Mouse (Mus musculus) B cell, adult 2 months (primary cell): ENCODE data around the gene Gdap1l1.

Source experiments
- DNase-seq, 2 experiments: peaks; one replicate each; pipeline ENCODE4 v3.0.0; 2022

The Gdap1l1 gene

DNA sequence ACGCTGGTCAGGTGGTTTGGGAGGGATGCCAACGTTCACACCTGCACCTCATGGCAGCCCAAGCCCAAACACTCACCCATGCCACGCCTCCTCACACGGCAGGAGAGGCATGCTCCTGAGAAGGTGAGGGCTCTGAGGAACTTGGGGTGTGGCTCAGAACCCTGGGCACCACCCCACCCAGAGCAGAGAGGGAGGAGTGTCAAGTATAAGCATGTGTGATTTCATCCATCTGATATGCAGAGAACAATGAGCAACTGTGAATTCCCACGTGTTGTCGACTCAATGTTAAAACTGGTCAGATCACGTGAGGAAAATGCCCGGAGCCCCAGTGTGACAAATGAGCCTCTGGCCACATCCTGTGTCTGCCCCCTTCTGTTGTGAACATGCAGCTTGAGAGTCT, 28.5 kb downstream of the Gdap1l1 start:
- DNase-seq: no peak

DNA sequence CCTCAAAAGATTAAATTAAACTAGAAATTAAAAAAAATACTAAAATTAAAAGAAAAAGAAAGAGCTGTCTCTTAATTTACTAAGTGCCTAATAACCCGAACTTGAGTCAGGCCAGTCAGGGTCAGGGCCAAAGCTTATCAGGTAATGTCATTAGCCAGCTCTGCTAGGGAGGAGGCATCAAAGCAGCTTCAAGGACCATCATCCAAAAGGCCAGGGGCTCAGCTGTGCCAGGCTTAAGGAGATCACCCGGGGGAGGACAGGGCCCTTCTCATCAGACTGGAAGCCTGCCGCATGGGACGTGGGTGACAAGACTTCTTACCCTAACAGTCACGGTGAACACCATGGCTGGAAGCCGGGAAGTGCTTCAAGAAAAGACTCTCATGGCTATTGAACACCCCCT, 29.3 kb downstream of the Gdap1l1 start:
- no peak for DNase-seq

DNA sequence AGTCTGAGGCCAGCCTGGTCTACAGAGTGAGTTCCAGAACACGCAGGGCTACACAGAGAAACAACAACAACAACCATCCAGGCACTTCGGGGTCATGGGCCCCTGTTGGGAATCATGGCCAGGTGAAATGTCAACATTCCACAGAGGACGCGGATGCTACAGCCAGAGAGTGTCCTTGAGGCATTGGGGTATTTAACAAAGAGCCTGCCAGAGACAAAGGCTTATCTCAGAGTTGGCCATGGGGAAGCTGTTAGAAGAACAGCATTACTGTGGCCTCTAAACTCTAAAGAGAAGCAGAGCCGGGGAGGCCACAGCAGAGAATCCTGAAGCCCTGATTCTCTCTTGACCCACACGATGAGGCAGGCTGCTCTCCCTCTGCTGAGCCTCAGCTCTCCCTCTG, 30.6 kb downstream of the Gdap1l1 start:
- DNase-seq: no peak

DNA sequence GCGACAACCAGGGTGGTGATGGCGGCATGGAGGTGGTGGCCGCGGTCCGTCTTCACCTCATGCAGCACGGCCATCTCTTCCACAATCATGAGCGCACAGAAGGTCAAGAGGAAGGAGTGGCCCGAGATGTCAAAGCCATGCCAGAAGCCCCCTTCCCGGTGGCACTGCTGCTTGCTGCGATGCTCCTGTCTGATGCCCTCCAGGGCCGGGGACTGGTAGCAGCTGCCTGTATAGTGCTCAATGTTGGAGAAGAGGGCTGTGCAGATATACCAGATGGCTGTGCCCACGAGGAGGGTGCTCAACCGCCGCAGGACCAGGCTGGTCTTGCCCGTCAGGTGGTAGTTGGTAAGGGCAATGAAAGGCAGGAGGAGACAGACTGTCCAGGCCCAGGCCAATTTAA, 31.4 kb downstream of the Gdap1l1 start:
- DNase-seq: no peak

DNA sequence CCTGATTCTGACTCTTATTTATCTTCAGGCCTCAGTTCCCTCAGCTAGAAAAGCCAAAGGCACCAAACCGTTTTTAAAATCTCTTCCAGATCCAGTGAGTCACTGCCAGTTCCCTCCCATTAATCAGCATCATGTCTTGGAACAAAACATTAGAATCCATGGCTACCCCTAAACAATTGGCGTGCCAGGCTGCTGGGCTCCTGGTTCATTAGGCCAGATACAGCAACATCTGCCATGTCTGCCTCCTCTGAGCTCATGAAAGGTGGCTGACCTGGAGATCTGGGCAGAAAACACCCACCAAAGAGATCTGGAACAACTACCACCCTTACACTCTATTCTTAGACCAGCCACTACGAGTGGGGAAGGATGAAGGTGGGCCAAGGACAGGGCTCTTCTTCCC, 32.9 kb downstream of the Gdap1l1 start:
- no peak for DNase-seq

DNA sequence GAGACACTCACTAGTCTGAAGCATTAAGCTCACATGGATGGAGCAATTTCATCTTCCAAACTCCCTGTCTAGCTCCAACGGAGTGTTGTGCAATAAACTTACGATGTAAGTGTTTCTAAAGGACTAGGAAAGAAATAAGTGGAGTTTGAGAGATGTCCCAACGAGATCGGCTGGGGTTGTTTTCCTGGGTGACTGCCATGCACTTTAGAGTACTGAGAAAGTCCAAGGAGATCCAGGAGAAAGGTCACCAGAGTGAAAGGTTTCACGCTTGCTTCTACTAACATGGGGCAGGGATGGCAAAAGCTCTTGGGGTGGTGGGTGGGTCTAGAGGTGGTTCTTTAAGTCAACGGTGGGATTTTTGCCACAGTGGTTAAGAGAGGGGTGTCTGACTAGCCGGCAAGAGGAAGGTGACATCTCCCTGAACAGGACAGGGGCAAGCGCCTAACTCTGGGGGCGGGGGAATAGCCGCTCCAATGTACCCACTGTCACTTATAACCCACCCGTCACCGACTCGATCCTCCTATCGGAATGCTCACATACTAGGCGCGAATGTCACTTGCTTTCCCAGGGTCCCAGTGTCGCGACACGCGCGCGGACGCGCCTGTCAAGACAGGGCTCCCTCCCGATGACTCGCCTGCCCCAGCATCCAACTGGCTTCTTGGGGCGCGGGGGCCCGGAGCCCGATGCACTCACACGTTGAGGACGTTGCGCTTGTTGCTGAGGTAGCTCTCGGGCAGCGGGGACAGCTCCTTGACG, 33.6 kb downstream of the Gdap1l1 start:
- no peak for DNase-seq

DNA sequence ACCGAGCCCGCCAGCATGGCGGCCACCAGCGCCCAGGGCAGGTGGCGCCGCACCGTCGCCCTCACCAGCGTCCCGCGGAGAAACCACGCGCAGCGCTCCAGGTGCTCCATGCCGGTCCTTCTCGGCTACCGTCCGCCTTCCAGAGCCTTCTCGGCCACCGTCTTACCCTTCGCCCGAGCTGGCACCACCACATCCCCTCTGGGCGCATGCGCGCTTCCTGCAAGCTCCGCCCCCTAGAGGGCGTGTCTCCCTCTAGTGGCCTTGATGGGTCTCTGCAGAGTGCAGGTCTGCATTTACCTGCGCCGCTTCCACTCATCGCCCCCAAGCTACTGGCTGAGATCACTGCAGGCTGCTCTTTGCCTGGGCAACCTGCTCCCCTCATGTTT, 34.2 kb downstream of the Gdap1l1 start, which contains the start of gene Fitm2:
Gene Fitm2, minus strand, starts transcription at position 164 of the 386 bp plus-strand sequence.
- DNase-seq: peak; percentile 97 to 98

DNA sequence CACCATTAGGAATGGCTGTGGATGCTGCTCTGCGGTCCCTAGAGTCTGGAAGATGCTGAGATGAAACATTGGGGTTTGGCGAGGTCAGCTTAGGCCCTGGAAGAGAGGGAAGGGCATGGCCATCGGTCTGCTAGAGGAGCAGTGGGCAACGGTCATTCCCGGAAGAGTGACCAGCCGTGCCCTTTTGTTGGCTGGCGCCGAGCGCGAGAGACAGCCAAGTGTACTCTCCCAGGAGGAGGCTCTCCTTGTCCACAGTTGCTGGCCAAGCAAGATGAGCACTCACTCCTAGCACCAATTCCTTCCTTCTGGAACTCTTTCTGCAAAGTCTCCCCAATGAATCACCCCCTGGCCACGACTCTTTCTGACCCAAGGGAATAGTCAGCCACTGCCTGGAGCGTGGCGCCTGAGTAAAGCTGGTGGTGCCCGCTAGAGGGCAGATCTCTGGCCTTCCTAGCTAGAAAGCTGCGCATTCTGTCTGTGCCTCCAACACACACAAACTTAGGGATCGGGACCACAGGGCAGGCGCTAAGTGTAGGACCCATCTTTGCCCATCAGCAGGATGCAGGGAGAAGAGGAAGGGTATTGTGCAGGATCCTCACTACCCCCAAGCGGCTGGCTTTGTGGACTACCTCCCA, 42.0 kb downstream of the Gdap1l1 start:
- peak; percentile 20 to 25 for DNase-seq

DNA sequence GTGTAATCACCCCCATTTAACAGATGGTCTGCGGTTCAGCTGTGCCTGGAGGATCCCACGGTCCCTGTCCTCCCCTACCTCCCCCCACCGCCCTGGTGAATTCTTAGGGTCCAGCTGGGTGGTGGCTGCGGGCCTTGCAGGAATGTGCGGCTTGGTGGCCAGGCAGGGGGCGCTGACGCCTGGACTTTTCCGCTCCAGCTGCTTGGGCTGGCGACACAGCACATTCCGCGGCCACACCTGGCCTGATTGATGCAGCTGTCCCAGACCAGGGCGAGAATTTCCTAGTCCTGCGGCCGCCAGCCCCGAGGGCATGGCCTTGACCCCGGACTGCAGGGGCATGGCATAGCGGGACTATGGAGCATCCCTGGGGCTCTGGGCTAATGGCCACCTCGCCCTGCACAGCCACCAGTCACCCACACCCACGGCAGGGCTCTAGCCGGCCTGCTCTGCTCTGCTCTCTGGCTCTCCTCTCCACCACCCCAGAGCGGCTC, 43.3 kb downstream of the Gdap1l1 start:
- peak in 1 of 2 experiments; percentile 8 for DNase-seq

DNA sequence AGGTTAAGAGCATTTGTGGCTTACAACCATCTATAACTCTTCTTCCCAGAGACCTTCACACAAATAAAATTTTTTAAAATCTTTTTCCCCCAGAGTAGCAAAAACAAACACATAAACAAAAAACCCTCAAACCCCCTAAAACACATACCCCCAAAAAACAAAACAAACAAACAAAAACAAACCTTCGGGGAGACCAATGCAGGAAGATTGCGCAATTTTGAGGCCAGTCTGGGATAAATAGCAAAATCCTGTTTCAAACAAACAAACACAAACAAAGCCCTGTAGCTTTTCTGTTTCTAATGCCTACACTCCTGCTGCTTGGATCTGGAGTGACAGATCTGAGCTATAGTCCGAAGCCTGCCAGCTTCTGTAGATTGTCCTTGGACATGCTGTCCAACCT, 49.1 kb downstream of the Gdap1l1 start:
- no peak for DNase-seq

DNA sequence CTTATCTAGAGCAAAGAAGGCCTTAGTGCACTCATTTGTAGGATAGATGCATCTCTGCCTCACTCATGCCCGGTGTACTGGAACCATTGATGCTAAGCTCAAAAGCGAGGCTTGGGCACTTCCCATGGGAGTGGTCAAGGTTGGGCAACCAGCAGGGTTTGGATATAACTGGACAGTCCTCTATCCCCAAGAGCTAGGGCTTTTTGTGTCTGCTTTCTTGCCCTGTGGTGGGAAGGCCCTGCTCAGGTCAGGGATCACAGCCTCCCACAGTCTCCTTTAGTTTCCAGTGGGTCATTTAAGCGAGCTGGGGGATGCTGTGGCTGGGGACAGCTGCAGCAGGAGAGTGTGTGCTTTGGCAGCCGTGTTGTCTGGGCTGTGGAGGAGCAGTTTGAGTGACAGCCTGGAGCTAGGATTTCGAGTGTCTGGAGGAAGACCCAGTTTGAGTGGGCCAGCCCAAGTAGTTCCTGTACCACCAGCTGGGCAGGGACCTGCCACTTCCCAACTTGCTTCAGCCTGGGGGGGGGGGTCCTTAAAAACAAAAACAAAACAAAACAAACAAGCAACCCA, 51.5 kb downstream of the Gdap1l1 start:
- no peak for DNase-seq

DNA sequence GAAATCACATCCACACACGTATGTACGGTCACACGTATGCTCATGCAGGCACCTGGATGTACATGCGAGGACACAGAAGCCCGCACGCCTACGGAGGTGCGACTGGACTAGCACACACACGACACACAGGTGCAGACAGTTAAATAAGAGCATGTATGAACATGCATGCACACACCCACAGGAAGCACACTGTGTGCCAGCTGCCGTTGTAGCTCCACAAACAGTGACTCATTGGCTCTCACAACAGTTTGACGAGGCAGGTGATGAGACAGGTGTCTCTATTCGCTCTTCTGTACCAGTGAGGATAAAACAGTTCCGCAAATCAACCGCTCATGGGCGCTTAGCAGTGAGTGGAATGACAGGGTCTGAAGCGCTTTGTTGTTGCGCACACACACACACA, 52.4 kb downstream of the Gdap1l1 start:
- no peak for DNase-seq

DNA sequence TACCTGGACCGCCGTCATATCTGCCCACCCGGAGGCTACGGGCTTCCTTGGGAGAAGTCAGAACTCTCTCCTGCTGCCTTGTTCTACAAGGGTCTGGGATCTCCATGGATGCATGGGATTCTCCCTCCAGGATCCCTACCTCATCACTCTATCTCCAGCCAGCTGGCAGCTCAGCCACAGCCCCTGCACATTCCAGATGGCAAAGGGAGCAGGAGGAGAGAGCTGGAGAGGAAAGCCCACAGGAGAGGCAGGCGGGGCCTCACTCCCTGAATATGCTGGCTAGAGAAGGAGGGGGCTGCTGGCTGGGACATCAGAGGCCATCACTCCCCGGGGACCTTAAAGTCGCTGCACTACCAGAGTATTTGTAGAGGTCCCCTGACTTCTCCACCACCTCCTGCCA, 53.1 kb downstream of the Gdap1l1 start:
- no peak for DNase-seq

DNA sequence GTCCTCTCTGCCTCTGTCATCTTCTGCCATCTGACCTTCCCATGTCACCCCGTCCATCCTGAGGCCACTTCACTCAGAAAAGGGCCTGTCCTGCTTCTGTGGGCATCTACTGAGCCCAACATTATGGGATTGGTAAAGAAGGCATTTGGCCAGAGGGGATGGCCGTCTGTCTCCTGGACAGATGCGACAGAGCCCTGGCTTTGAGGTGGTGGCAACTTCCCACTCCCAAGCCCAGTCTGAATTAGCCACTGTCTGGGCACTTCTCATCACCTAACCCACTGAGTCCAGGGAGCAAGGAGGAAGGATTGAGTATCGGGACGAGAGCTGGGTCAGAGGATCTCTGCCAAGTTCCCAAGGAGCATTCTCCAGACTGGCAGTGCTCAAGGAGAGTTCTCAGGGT, 53.7 kb downstream of the Gdap1l1 start, which contains the start of gene R3hdml:
Gene R3hdml, plus strand, starts transcription at position 301 of the 400 bp plus-strand sequence.
- DNase-seq: no peak

DNA sequence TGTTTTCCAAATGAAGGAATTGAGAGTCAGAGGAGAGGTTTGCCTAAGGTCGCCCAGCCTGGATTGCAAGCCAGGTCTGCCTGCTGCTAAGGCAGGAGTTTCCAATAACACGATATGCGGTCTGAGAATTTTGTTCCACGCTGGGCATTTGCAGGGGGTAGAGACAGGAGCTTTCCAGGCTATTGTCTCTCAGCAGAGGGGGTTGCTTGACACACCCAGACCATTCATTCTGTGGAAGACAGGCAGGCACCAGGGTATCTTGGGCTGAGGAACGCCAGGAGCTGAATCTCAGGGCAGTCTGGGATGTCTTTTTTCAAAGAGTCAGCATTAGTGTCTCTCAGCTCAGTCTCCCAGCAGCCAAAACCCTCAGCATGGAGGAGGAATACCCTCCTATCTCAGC, 54.8 kb downstream of the Gdap1l1 start:
- DNase-seq: no peak

DNA sequence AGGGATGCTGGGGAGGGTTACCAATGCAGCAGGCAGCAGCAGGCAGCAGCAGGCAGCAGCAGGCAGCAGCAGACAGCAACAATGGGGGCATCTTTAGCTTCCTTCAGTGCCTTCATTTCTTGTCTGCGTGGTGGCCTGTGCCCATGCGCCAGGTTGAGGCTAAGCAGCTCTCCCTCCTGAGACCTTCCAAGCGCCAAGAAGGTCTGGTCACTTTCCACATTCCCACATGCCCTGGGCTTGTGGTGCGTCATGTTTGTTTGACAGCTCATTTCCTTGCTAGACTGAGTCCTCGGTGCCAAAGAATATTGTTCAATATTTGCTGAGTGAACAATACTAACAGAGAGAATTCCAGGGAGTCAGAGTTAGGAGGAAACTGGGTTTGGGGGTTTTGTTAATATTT, 55.7 kb downstream of the Gdap1l1 start:
- no peak for DNase-seq

DNA sequence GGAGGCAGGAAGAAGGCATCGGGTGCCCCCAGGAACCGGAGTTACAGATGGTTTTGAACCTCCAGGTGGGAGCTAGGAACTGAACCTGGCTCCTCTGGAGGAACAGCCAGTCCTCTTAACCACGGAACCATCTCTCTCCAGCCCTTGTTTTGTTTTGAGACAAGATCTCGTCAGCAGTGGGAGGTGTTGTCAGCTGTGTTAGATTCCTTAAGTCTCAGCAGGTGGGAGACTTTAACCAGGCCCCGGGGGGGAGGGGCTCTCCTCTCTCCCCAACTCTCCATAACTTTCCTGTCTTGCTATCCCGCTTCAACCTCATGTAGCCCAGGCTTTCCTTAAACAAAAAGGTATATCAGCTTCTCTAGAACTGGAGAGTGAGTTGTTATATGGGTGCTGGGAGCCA, 56.2 kb downstream of the Gdap1l1 start:
- DNase-seq: no peak

DNA sequence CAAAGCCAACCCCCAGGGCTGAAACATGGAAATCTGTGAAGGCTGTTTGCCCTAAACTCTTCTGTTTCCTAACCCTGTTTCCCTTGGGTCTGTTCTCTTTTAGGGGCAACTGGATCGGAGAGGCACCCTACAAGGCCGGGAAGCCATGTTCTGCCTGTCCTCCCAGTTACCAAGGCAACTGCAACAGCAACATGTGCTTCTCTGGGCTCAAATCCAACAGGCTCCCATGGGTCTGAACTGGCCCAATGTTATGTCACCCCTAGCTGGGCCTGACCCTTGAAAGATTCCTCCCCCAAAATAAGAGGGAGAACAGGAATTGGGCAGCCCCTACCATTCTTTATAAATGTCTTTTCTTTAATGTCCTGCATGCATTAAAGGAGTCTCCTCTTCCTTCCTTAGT, 63.9 kb downstream of the Gdap1l1 start:
- no peak for DNase-seq

DNA sequence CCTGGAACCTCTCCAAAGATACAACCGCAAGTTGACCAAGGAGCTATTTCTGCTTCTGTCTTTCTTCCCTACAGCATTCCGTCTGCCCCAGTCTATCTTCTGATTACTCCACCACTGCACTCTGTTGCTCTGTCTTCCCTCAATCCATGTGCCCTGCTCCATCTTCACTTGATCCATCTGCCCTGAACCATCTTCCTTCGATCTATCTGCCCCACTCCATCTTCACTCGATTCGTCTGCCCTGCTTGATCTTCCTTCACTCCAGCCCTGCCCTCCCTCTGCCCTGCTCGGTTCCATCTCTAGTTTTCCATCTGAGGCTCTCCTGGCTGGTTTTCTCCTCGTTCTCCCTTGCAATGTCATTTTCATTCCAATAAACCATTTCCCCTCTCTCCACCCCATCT, 64.9 kb downstream of the Gdap1l1 start:
- no peak for DNase-seq
